ENCODE assay signal across 8 mouse cellular contexts in the genomic region with DNA sequence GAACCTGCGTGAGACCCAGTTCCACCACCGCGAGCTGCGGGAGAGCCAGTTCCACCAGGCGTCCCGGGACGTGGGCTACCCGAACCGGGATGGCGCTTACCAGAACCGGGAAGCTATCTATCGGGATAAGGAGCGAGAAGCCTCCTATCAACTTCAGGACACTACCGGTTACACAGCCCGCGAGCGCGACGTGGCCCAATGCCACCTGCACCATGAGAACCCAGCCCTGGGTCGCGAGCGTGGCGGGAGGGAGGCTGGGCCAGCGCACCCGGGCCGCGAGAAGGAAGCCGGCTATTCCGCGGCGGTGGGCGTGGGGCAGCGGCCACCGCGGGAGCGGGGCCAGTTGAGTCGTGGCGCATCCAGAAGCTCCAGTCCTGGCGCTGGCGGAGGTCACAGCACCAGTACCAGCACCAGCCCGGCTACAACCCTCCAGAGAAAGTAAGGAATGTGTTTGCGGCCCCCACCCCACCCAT. TPM values are rescaled to one million over a fixed set of nuclear protein-coding genes. Genes with fewer than 3 reads are reported as not detected.
DNase-seq lines count a peak whose midpoint lies in the region; ATAC-seq and TF ChIP-seq lines count a peak whose summit lies in the region.

No protein-coding gene starts in this region.

- H3K36me3 ChIP-seq in kidney, embryonic 14.5 days (ENCODE audit: control insufficient read depth, insufficient read depth, low read length): no peaks in the 10 kb centered on the region
- no peaks in the 10 kb centered on the region for H3K36me3 ChIP-seq in embryonic facial prominence, embryonic 14.5 days (ENCODE audit: control insufficient read depth, insufficient read depth, low read length)
- no peaks in the 10 kb centered on the region for H3K36me3 ChIP-seq in hindbrain, postnatal 0 days (ENCODE audit: insufficient read depth, low read length)
- no peaks in the 10 kb centered on the region for H3K36me3 ChIP-seq in midbrain, embryonic 10.5 days

- H3K9me3 ChIP-seq in kidney, embryonic 14.5 days (ENCODE audit: control insufficient read depth, low read length): no peaks in the 10 kb centered on the region
- H3K9me3 ChIP-seq in embryonic facial prominence, embryonic 14.5 days (ENCODE audit: control insufficient read depth, low read length): no peaks in the 10 kb centered on the region
- H3K9me3 ChIP-seq in hindbrain, postnatal 0 days (ENCODE audit: low read length): no peaks in the 10 kb centered on the region
- no peaks in the 10 kb centered on the region for H3K9me3 ChIP-seq in midbrain, embryonic 10.5 days (replicated peaks)

- H3K4me2 ChIP-seq in kidney, embryonic 14.5 days (replicated peaks; ENCODE audit: low read depth, low read length): peak overlapping the region; percentile 79
- peak overlapping the region; percentile 76 for H3K4me2 ChIP-seq in embryonic facial prominence, embryonic 14.5 days (ENCODE audit: low read depth, low read length)
- H3K4me2 ChIP-seq in hindbrain, postnatal 0 days (ENCODE audit: low read depth, low read length): peak overlapping the region; percentile 68

- no peak for TF ChIP-seq CTCF in hindbrain, postnatal 0 days (IDR thresholded peaks at IDR 0.05; ENCODE audit: low read depth)

- 16% methylated on average over 42 of the region's 42 CpGs for WGBS in kidney, embryonic 14.5 days
- 7% methylated on average over 18 of the region's 42 CpGs for WGBS in embryonic facial prominence, embryonic 14.5 days
- 22% methylated on average over 40 of the region's 42 CpGs for WGBS in hindbrain, postnatal 0 days
- WGBS in midbrain, embryonic 10.5 days: 12% methylated on average over 42 of the region's 42 CpGs

- peak overlapping the region; percentile 57 for H3K4me3 ChIP-seq in kidney, embryonic 14.5 days (ENCODE audit: low read length)
- H3K4me3 ChIP-seq in embryonic facial prominence, embryonic 14.5 days (ENCODE audit: low read depth, low read length): peak overlapping the region; percentile 57
- H3K4me3 ChIP-seq in hindbrain, postnatal 0 days (ENCODE audit: low read length): peak overlapping the region; percentile 61
- H3K4me3 ChIP-seq in midbrain, embryonic 10.5 days: peak overlapping the region; percentile 68

- peaks cover 10% of the 10 kb centered on the region; the same call in 1 of the 2 replicates for H3K27me3 ChIP-seq in kidney, embryonic 14.5 days (ENCODE audit: control insufficient read depth, insufficient read depth, low read length)
- peaks cover 52% of the 10 kb centered on the region for H3K27me3 ChIP-seq in embryonic facial prominence, embryonic 14.5 days (replicated peaks; ENCODE audit: control insufficient read depth, insufficient read depth, low read length)
- H3K27me3 ChIP-seq in hindbrain, postnatal 0 days (ENCODE audit: insufficient read depth, low read length): peaks cover 8% of the 10 kb centered on the region; the same call in 1 of the 2 replicates
- H3K27me3 ChIP-seq in midbrain, embryonic 10.5 days (ENCODE audit: low read depth, poor library complexity, severe bottlenecking): peaks cover 100% of the 10 kb centered on the region

- no peaks in the 10 kb centered on the region for H3K4me1 ChIP-seq in kidney, embryonic 14.5 days (ENCODE audit: control insufficient read depth, insufficient read depth, low read length)
- H3K4me1 ChIP-seq in embryonic facial prominence, embryonic 14.5 days (ENCODE audit: control insufficient read depth, insufficient read depth, low read length): no peaks in the 10 kb centered on the region
- H3K4me1 ChIP-seq in hindbrain, postnatal 0 days (ENCODE audit: insufficient read depth, low read length): 0 out of 2 replicates have a peak, but pooled peaks cover 4% of the 10 kb centered on the region
- peaks cover 6% of the 10 kb centered on the region; the same call in 1 of the 2 replicates for H3K4me1 ChIP-seq in midbrain, embryonic 10.5 days

- no peak overlapping the region for H3K27ac ChIP-seq in kidney, embryonic 14.5 days (ENCODE audit: low read depth, low read length)
- H3K27ac ChIP-seq in embryonic facial prominence, embryonic 14.5 days (replicated peaks; ENCODE audit: low read depth, low read length): no peak overlapping the region
- H3K27ac ChIP-seq in hindbrain, postnatal 0 days: no peak overlapping the region
- H3K27ac ChIP-seq in midbrain, embryonic 10.5 days (replicated peaks): 0 out of 2 replicates have a peak overlapping the region, but pooled peaks have one; percentile 69

- H3K9ac ChIP-seq in kidney, embryonic 14.5 days (ENCODE audit: low read depth, low read length): peak overlapping the region; percentile 66
- peak overlapping the region; percentile 74 for H3K9ac ChIP-seq in embryonic facial prominence, embryonic 14.5 days (ENCODE audit: low read depth, low read length)
- peak overlapping the region; percentile 65 for H3K9ac ChIP-seq in hindbrain, postnatal 0 days (replicated peaks; ENCODE audit: low read length)

- no peak for DNase-seq in kidney, adult 8-10 months
- DNase-seq in ZHBTc4 (ENCODE audit: low read depth, low spot score): peak; percentile 12
- no peak for DNase-seq in embryonic facial prominence, embryonic 14.5 days (ENCODE audit: low spot score)
- peak; percentile 2 for DNase-seq in hindbrain, postnatal 0 days (ENCODE audit: low spot score)
- peak; percentile 15 for DNase-seq in midbrain, embryonic 10.5 days (ENCODE audit: low spot score)
- no peak for DNase-seq in layer of hippocampus, adult 11-12 months (ENCODE audit: low spot score)

- ATAC-seq in kidney, embryonic 14.5 days (ENCODE audit: low FRiP score, low TSS enrichment): no peak
- ATAC-seq in embryonic facial prominence, embryonic 14.5 days (ENCODE audit: low read depth): no peak
- no peak for ATAC-seq in hindbrain, postnatal 0 days
- ATAC-seq in erythroid progenitor cell, adult 5-6 weeks (replicated peaks; ENCODE audit: low FRiP score, poor library complexity, severe bottlenecking): no peak

RNA-seq across cellular contexts. Expression of a gene that starts 0.7 kb away (rescaled TPM):
- polyA plus RNA-seq in kidney, embryonic 14.5 days (2014; fragmentation: Nextera tagmentation; extraction: Ambion mirVana): 3.8 and 4.0 TPM in 2 replicates
- 4.6 and 5.6 TPM in 2 replicates for polyA plus RNA-seq in embryonic facial prominence, embryonic 14.5 days (2014; fragmentation: Nextera tagmentation; extraction: Ambion mirVana)
- total RNA-seq in hindbrain, postnatal 0 days (2014; rRNA removed): 27.3 and 30.0 TPM in 2 replicates
- polyA plus RNA-seq in hindbrain, postnatal 0 days (2015; fragmentation: Nextera tagmentation; extraction: Ambion mirVana): 9.5 and 9.7 TPM in 2 replicates
- 1.00 and 1.4 TPM in 2 replicates for polyA plus RNA-seq in midbrain, embryonic 10.5 days (2016; fragmentation: Nextera tagmentation; extraction: Ambion mirVana)
- total RNA-seq in erythroid progenitor cell, adult 5-6 weeks (2015; ENCODE audit: low replicate concordance): 2.1 TPM in 1 of 2 replicates, not detected in the other
- total RNA-seq in erythroid progenitor cell, adult 5-6 weeks (2017; ENCODE audit: low replicate concordance): under 0.01 TPM in 1 of 2 replicates, not detected in the other

Comparison
In these comparisons a context has a peak if more than half of its experiments do, and no peak if none do; other contexts are left out.
1. DNase-seq: peak in ZHBTc4 (single experiment), hindbrain, postnatal 0 days (single experiment) and midbrain, embryonic 10.5 days (single experiment); none in kidney, adult 8-10 months (0 of 2), embryonic facial prominence, embryonic 14.5 days (single experiment) and layer of hippocampus, adult 11-12 months (single experiment).
2. Peak in every context shown above with its lines, with median percentiles within 50 percentile points of each other: H3K4me2 ChIP-seq, H3K4me3 ChIP-seq and H3K9ac ChIP-seq.